Mouse (Mus musculus) neural tube, embryonic 15.5 days (tissue): Measurements from ENCODE around the gene Dkk2. TPM values are rescaled to one million over a fixed set of nuclear protein-coding genes. Genes with fewer than 3 reads are reported as not detected.

Experiments
- ATAC-seq: fragments of 200-750 bp; cut with Nextera tagmentation; 2 replicates; pipeline ENCODE4 v1.8.0; 2017; ENCODE audit warnings: mild to moderate bottlenecking, moderate TSS enrichment, moderate library complexity; ENCODE audit not compliant: low FRiP score
- H3K27ac ChIP-seq: fragments of 300-500 bp; sonication (generic); replicated peaks from 2 replicates; pipeline ENCODE4 v1.5.1; 2015; ENCODE audit warnings: mild to moderate bottlenecking, inconsistent platforms
- H3K27me3 ChIP-seq: fragments of 300-500 bp; sonication (generic); replicated peaks from 2 replicates; pipeline ENCODE4 v1.6.1; 2015; ENCODE audit warnings: inconsistent platforms
- H3K36me3 ChIP-seq: fragments of 300-500 bp; sonication (generic); 2 replicates; pipeline ENCODE4 v1.6.1; 2015; ENCODE audit warnings: inconsistent platforms
- H3K4me1 ChIP-seq: fragments of 300-500 bp; sonication (generic); 2 replicates; pipeline ENCODE4 v1.6.1; 2015; ENCODE audit warnings: inconsistent platforms
- H3K4me2 ChIP-seq: fragments of 300-500 bp; sonication (generic); 2 replicates; pipeline ENCODE4 v1.6.1; 2015; ENCODE audit warnings: inconsistent platforms, mild to moderate bottlenecking, moderate library complexity
- H3K4me3 ChIP-seq: fragments of 300-500 bp; sonication (generic); replicated peaks from 2 replicates; pipeline ENCODE4 v1.5.1; 2015; ENCODE audit warnings: mild to moderate bottlenecking, inconsistent platforms
- H3K9ac ChIP-seq: fragments of 300-500 bp; sonication (generic); replicated peaks from 2 replicates; pipeline ENCODE4 v1.6.1; 2015; ENCODE audit warnings: mild to moderate bottlenecking, inconsistent platforms
- H3K9me3 ChIP-seq: fragments of 300-500 bp; sonication (generic); replicated peaks from 2 replicates; pipeline ENCODE4 v1.6.1; 2016; ENCODE audit warnings: inconsistent platforms
- WGBS: fragments of 180-500 bp; shearing (Covaris S2); methylation state at CpG from one replicate; pipeline ENCODE4 v1.1.7; 2015; ENCODE audit warnings: mixed read lengths; 5-methylcytosine and 5-hydroxymethylcytosine counted together
- polyA plus RNA-seq: library from polyadenylated mRNA; unstranded; fragments of >200 nt; fragmentation: Nextera tagmentation; extraction: Ambion mirVana; gene quantifications from 2 replicates; pipeline ENCODE4 v1.2.1, GENCODE M21; 2015

The Dkk2 gene
- polyA plus RNA-seq, 1 experiment from 2014 or later, result 1.9 TPM

DNA sequence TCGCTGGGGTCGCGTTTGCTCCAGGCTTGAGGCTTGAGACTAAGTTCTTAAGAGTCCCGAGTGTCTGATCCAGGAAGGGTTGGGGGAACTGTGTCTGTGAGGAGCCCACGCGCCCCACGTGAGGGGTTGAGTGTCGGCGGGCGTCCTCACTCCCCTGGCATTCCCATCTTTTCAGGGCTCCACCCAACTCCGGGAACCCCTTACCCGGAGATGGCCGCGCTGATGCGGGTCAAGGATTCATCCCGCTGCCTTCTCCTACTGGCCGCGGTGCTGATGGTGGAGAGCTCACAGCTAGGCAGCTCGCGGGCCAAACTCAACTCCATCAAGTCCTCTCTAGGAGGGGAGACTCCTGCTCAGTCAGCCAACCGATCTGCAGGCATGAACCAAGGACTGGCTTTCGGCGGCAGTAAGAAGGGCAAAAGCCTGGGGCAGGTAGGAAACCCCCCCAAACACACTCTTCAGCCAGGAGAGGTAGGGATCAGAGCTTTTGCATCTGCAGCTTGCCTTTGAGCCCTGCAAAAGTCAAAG lies 795 bp downstream of the Dkk2 start:
- ATAC-seq, result peak; percentile 39; the same call in 1 of the 2 replicates
- H3K36me3 ChIP-seq, result no peaks in the 10 kb centered on the region
- under 1% methylated on average over 23 of the region's 23 CpGs for WGBS
- H3K27me3 ChIP-seq, result peaks cover 27% of the 10 kb centered on the region
- H3K9ac ChIP-seq, result peak overlapping the region; percentile 44
- H3K27ac ChIP-seq, result no peak overlapping the region
- peak overlapping the region; percentile 99 for H3K4me2 ChIP-seq
- H3K9me3 ChIP-seq, result no peaks in the 10 kb centered on the region
- H3K4me3 ChIP-seq, result peak overlapping the region; percentile 46
- peaks cover 41% of the 10 kb centered on the region for H3K4me1 ChIP-seq

- H3K27me3 ChIP-seq, result peaks cover 27% of the 10 kb centered on the region
- H3K9me3 ChIP-seq, result no peaks in the 10 kb centered on the region
- H3K4me3 ChIP-seq, result peak overlapping the region; percentile 46
- peaks cover 41% of the 10 kb centered on the region for H3K4me1 ChIP-seq
- H3K36me3 ChIP-seq, result no peaks in the 10 kb centered on the region
- WGBS, result 25% methylated on average over 5 of the region's 5 CpGs
- 0 out of 2 replicates have a peak overlapping the region, but pooled peaks have one; percentile 44 for H3K9ac ChIP-seq
- H3K27ac ChIP-seq, result no peak overlapping the region
- peak overlapping the region; percentile 99 for H3K4me2 ChIP-seq
- ATAC-seq, result no peak
Observed at GRCm38 (mm10) chr3:132086461-132086860, 1.4 kb downstream of the Dkk2 start.

DNA sequence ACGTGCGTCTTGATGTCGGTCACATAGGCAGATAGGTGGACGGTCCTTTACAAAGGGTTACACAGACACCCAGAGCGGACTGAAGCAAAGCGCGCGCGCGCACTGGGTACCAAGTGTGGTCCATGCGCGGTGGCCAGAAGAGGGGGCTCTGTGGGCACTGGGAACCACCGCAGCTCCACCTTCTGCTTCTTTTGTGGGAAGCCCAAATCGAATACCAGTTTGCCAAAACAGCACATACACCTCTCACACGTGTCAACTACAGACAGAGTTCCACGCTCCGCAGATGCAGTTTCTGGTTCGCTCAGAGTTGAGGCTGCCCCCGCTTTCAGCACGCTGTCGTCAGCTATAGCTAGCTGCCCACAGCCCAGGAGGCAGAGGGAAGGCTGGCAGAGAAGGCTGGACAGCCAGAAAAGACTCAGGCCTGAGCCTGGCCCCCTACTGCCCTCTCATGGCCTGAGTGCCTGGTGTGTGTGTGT lies 2.0 kb downstream of the Dkk2 start:
- H3K9me3 ChIP-seq, result no peaks in the 10 kb centered on the region
- peaks cover 27% of the 10 kb centered on the region for H3K27me3 ChIP-seq
- under 1% methylated on average over 21 of the region's 21 CpGs for WGBS

GRCm38 (mm10) chr3:132092983-132093382 lies 7.9 kb downstream of the Dkk2 start:
- no peaks in the 10 kb centered on the region for H3K9me3 ChIP-seq
- H3K4me2 ChIP-seq, result no peak overlapping the region
- no peaks in the 10 kb centered on the region for H3K27me3 ChIP-seq
- no peak overlapping the region for H3K9ac ChIP-seq
- no peak for ATAC-seq
- WGBS, result 94% methylated on average over 3 of the region's 3 CpGs
- H3K4me3 ChIP-seq, result no peak overlapping the region
- H3K27ac ChIP-seq, result no peak overlapping the region
- no peaks in the 10 kb centered on the region for H3K4me1 ChIP-seq
- no peaks in the 10 kb centered on the region for H3K36me3 ChIP-seq

More for the DNA sequence above, 2.0 kb downstream of the Dkk2 start:
- ATAC-seq, result peak; percentile 90
- H3K4me3 ChIP-seq, result peak overlapping the region; percentile 46
- H3K9ac ChIP-seq, result peak overlapping the region; percentile 43; the same call in 1 of the 2 replicates
- peak overlapping the region; percentile 37; the same call in 1 of the 2 replicates for H3K27ac ChIP-seq
- no peaks in the 10 kb centered on the region for H3K36me3 ChIP-seq
- H3K4me1 ChIP-seq, result peaks cover 41% of the 10 kb centered on the region
- peak overlapping the region; percentile 99 for H3K4me2 ChIP-seq

DNA sequence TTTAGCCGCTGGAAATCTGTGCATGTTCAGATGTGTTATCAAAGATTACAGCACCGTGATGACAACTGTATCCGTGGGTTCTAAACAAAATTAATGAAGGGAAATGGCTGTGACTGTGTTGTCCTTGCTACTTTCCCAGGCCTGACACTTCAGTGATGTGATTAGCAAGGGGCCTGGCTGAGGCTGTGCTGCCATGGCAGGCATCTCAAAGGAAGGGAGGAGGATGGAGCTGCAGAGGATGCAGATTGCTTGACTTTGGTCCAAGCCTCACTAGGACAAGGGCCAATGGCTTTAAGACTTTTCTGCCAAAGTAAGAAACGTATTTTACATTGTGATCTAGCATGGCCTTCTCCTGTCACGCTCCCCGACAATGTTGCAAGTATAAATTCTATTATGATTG lies 11.2 kb downstream of the Dkk2 start:
- H3K9me3 ChIP-seq, result no peaks in the 10 kb centered on the region
- H3K4me3 ChIP-seq, result no peak overlapping the region
- 82% methylated on average over 6 of the region's 6 CpGs for WGBS
- H3K9ac ChIP-seq, result no peak overlapping the region
- H3K36me3 ChIP-seq, result no peaks in the 10 kb centered on the region
- ATAC-seq, result no peak
- H3K27me3 ChIP-seq, result no peaks in the 10 kb centered on the region
- H3K4me1 ChIP-seq, result no peaks in the 10 kb centered on the region
- H3K4me2 ChIP-seq, result no peak overlapping the region
- no peak overlapping the region for H3K27ac ChIP-seq

DNA sequence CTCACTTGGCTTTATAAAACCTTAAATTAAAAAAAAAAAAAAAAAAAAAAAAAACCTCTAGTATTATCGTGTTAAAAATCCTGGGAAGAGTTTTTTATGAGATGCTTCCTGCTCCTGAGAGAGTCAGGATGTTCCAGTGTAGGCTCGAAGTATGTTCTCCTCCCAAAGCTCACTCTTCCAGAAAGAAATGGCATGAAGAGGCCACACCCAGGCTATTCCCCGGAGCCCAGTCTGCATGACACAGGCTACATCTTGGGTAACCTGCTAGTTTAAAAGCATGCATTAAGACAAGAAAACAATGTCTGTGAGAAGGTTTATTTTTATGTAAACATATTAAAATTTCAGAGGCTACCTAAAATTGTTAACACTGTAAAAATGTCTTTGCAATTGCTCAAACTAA lies 15.7 kb downstream of the Dkk2 start:
- Histone ChIP-seq H3K27me3 (no peaks in the 10 kb centered on the region), H3K4me1 (no peaks in the 10 kb centered on the region), H3K4me3 (no peak overlapping the region), H3K4me2 (no peak overlapping the region), H3K27ac (no peak overlapping the region), H3K36me3 (no peaks in the 10 kb centered on the region), H3K9ac (no peak overlapping the region), H3K9me3 (no peaks in the 10 kb centered on the region)
- 84% methylated on average over 3 of the region's 3 CpGs for WGBS
- ATAC-seq, result no peak

DNA sequence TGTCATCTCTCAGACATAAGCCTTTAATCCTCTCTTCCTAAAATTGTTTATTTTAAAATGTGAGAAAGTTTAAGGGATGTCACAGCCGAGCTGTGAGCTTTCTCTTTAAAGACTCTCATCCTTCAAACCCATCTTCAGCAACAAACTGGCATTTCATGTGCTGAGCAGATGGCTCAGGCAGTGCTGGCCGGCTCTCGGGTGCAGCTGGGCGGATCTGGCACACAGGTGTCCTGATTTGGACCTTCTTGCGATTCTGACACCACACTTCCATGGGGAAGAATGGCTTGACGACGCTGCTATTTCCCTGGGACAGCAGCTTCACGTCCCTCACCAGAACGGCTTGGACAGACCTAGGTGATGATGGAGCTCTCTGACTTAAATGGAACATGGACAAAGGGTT lies 17.9 kb downstream of the Dkk2 start:
- H3K4me2 ChIP-seq, result no peak overlapping the region
- H3K4me3 ChIP-seq, result no peak overlapping the region
- H3K27me3 ChIP-seq, result no peaks in the 10 kb centered on the region
- no peaks in the 10 kb centered on the region for H3K9me3 ChIP-seq
- no peak overlapping the region for H3K9ac ChIP-seq
- no peaks in the 10 kb centered on the region for H3K4me1 ChIP-seq
- WGBS, result 60% methylated on average over 9 of the region's 9 CpGs
- H3K27ac ChIP-seq, result no peak overlapping the region
- H3K36me3 ChIP-seq, result no peaks in the 10 kb centered on the region
- no peak for ATAC-seq

DNA sequence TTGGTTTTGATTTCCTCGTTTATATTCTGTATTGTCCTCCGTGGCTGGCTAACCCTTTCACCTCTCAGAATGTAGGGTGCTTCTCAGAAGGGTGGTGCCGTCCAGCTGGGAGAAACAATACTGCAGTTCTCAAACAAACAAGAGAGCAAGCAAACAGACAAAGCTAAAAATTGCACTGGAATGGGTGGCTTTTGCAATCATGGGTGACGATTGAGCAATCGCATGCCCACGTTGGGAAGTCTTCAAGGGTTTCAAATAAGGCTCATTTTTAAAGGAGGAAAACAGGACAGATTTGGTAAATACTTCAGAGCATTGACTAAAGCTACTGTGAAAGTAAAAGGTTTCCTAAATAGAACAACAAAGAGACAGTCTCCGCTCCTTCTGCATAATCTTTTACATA lies 18.4 kb downstream of the Dkk2 start:
- Histone ChIP-seq H3K27me3 (no peaks in the 10 kb centered on the region), H3K9me3 (no peaks in the 10 kb centered on the region), H3K9ac (no peak overlapping the region), H3K36me3 (no peaks in the 10 kb centered on the region), H3K4me1 (no peaks in the 10 kb centered on the region), H3K4me3 (no peak overlapping the region), H3K27ac (no peak overlapping the region), H3K4me2 (no peak overlapping the region)
- 56% methylated on average over 7 of the region's 7 CpGs for WGBS
- no peak for ATAC-seq

- no peak overlapping the region for H3K4me3 ChIP-seq
- H3K4me1 ChIP-seq, result no peaks in the 10 kb centered on the region
- H3K9ac ChIP-seq, result no peak overlapping the region
- H3K4me2 ChIP-seq, result no peak overlapping the region
- ATAC-seq, result no peak
- no peaks in the 10 kb centered on the region for H3K27me3 ChIP-seq
- H3K27ac ChIP-seq, result no peak overlapping the region
- H3K36me3 ChIP-seq, result no peaks in the 10 kb centered on the region
- no peaks in the 10 kb centered on the region for H3K9me3 ChIP-seq
- WGBS, result 87% methylated on average over 7 of the region's 7 CpGs
Observed at GRCm38 (mm10) chr3:132115772-132116511, 30.9 kb downstream of the Dkk2 start.

GRCm38 (mm10) chr3:132121344-132121743 lies 36.3 kb downstream of the Dkk2 start:
- Histone ChIP-seq H3K36me3 (no peaks in the 10 kb centered on the region), H3K27ac (no peak overlapping the region), H3K4me2 (no peak overlapping the region), H3K9ac (no peak overlapping the region), H3K4me3 (no peak overlapping the region), H3K9me3 (no peaks in the 10 kb centered on the region), H3K27me3 (no peaks in the 10 kb centered on the region), H3K4me1 (no peaks in the 10 kb centered on the region)
- no peak for ATAC-seq
- 56% methylated on average over 5 of the region's 5 CpGs for WGBS

DNA sequence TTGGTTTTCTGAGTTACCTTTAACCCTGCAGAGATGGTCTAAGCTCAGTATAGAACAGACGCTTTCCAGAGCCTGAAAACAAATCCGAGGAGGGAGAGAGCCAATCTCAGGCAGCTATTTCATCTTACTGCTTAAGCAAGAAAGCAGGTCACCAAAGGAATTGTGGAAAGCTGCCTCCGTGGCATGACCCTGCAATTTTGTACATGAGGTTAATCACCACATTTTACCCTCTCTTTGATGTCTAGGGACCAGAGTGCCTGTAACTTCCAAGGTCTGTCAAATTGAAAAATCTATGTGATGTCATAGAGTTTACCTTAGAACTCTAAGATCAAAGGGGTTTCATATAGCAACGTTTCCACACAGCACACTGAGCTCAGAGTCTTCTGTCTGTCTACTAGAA lies 37.5 kb downstream of the Dkk2 start:
- H3K4me1 ChIP-seq, result no peaks in the 10 kb centered on the region
- no peak overlapping the region for H3K4me2 ChIP-seq
- H3K36me3 ChIP-seq, result no peaks in the 10 kb centered on the region
- WGBS, result 69% methylated on average over 4 of the region's 4 CpGs
- ATAC-seq, result no peak
- no peaks in the 10 kb centered on the region for H3K9me3 ChIP-seq
- H3K27ac ChIP-seq, result no peak overlapping the region
- no peak overlapping the region for H3K4me3 ChIP-seq
- H3K27me3 ChIP-seq, result no peaks in the 10 kb centered on the region
- H3K9ac ChIP-seq, result no peak overlapping the region

DNA sequence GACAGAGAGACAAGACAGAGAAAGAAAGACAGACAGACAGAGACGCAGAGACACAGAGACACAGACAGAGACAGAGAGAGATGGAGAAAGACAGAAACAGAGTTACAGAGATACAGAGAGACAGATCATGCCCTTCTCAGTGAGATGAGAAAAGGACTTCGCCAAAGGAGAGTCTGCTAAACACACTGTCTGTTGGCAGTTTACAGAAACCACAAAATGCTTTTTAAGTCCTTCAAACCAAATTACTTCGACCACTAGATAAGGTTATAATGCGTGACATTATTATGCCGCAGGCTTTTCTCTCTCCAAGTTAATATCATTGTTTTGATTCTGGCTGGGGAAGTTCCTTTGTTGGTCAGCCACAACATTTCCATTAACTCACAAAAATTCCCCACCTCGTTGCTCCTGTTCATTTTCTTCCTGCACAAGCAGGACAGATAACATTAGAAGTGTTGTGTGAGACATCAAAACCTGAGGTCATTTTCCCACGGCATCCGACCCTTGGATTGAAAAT lies 40.2 kb downstream of the Dkk2 start:
- WGBS, result 82% methylated on average over 8 of the region's 8 CpGs

More for the DNA sequence above, 40.2 kb downstream of the Dkk2 start:
- Histone ChIP-seq H3K36me3 (no peaks in the 10 kb centered on the region), H3K4me1 (no peaks in the 10 kb centered on the region), H3K9me3 (no peaks in the 10 kb centered on the region), H3K4me3 (no peak overlapping the region), H3K9ac (no peak overlapping the region), H3K27ac (no peak overlapping the region), H3K4me2 (no peak overlapping the region), H3K27me3 (no peaks in the 10 kb centered on the region)
- ATAC-seq, result no peak
